Mouse (Mus musculus): ENCODE data around the gene Pygo2. TPM values are rescaled to one million over a fixed set of nuclear protein-coding genes. Genes with fewer than 3 reads are reported as not detected.
A peak's percentile ranks its signal among the peaks of the same experiment; 100 is the strongest.

The Pygo2 gene
- polyA plus RNA-seq, 1 experiment from 2014 or later, result 39.8 TPM

DNA sequence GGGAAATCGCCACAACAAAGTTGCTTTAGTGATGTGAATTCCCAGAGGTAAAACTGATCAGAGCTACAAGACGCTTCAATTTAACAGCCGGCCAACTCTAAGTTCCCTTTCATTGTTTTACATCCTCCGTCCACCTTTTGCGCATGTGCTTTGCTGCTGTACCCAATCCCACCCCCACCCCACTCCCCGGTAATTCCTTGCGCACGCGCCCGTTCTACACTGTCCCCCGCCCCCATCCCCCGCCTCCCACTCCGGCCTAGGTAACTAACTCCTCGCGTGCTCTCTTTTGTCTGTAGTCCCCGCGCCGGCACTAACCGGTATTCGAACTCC is 12.2 kb upstream of the Pygo2 start:
- H3K27ac ChIP-seq (ENCODE audit: low read depth, low read length), result peak overlapping the region; percentile 52; the same call in 1 of the 2 replicates
- H3K9ac ChIP-seq (replicated peaks; ENCODE audit: low read depth, low read length), result peak overlapping the region; percentile 28; the same call in 1 of the 2 replicates
- ATAC-seq (ENCODE audit: low read depth), result peak; percentile 57
- peak overlapping the region; percentile 71 for H3K4me2 ChIP-seq (ENCODE audit: low read depth, low read length)
- WGBS, result under 1% methylated on average over 20 of the region's 20 CpGs
- no peaks in the 10 kb centered on the region for H3K9me3 ChIP-seq (ENCODE audit: control insufficient read depth, low read length)
- peaks cover 23% of the 10 kb centered on the region for H3K4me1 ChIP-seq (ENCODE audit: control insufficient read depth, insufficient read depth, low read length)
- H3K27me3 ChIP-seq (ENCODE audit: control insufficient read depth, insufficient read depth, low read length), result no peaks in the 10 kb centered on the region
- peaks cover 10% of the 10 kb centered on the region; the same call in 1 of the 2 replicates for H3K36me3 ChIP-seq (ENCODE audit: control insufficient read depth, insufficient read depth, low read length)
- H3K4me3 ChIP-seq (ENCODE audit: low read depth, low read length), result peak overlapping the region; percentile 56

GRCm38 (mm10) chr3:89418170-89418860 is 11.7 kb upstream of the Pygo2 start, which contains the start of the genes Cks1b and Shc1:
TSS of gene Cks1b (minus strand) at chr3:89418383.
TSS of gene Shc1 (plus strand) at chr3:89418443.
- no peaks in the 10 kb centered on the region for H3K27me3 ChIP-seq (ENCODE audit: control insufficient read depth, insufficient read depth, low read length)
- peak within 1 kb of the TSS; percentile 70 for H3K27ac ChIP-seq (ENCODE audit: low read depth, low read length)
- ATAC-seq (ENCODE audit: low read depth), result peak; percentile 95
- H3K4me2 ChIP-seq (ENCODE audit: low read depth, low read length), result peak within 1 kb of the TSS; percentile 71
- H3K4me1 ChIP-seq (ENCODE audit: control insufficient read depth, insufficient read depth, low read length), result peaks cover 23% of the 10 kb centered on the region
- peak within 1 kb of the TSS; percentile 56 for H3K4me3 ChIP-seq (ENCODE audit: low read depth, low read length)
- H3K9me3 ChIP-seq (ENCODE audit: control insufficient read depth, low read length), result no peaks in the 10 kb centered on the region
- peaks cover 10% of the 10 kb centered on the region; the same call in 1 of the 2 replicates for H3K36me3 ChIP-seq (ENCODE audit: control insufficient read depth, insufficient read depth, low read length)
- under 1% methylated on average over 38 of the region's 39 CpGs for WGBS
- H3K9ac ChIP-seq (replicated peaks; ENCODE audit: low read depth, low read length), result peak within 1 kb of the TSS; percentile 41

DNA sequence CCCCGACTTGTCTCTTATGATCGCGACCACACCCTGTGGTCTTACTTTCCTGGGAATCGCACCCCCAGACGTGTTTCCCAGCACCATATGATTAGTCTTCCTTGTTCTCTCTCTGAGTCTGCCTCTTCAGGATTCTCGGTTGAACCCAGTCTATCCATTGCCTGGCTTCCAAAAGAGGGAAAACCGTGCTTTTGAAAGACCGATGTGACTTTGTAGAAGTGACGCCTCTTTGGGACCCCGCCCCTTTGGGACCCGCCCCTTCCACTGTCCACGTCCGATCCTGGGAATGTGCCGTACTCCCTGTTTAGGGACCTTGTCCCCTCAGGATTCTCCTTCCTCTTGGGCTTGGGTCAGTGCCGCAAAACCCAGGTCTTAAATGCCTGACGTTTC is 11.2 kb upstream of the Pygo2 start:
- no peak for ATAC-seq (ENCODE audit: low read depth)
- WGBS, result 0% methylated on average over 16 of the region's 16 CpGs
- peaks cover 23% of the 10 kb centered on the region for H3K4me1 ChIP-seq (ENCODE audit: control insufficient read depth, insufficient read depth, low read length)

GRCm38 (mm10) chr3:89419571-89419970 is 10.4 kb upstream of the Pygo2 start:
- peak overlapping the region; percentile 41; the same call in 1 of the 2 replicates for H3K9ac ChIP-seq (replicated peaks; ENCODE audit: low read depth, low read length)
- H3K4me2 ChIP-seq (ENCODE audit: low read depth, low read length), result peak overlapping the region; percentile 71
- H3K27ac ChIP-seq (ENCODE audit: low read depth, low read length), result peak overlapping the region; percentile 70
- H3K4me1 ChIP-seq (ENCODE audit: control insufficient read depth, insufficient read depth, low read length), result peaks cover 23% of the 10 kb centered on the region
- WGBS, result 1% methylated on average over 9 of the region's 9 CpGs
- H3K27me3 ChIP-seq (ENCODE audit: control insufficient read depth, insufficient read depth, low read length), result no peaks in the 10 kb centered on the region
- no peaks in the 10 kb centered on the region for H3K9me3 ChIP-seq (ENCODE audit: control insufficient read depth, low read length)
- peak overlapping the region; percentile 56 for H3K4me3 ChIP-seq (ENCODE audit: low read depth, low read length)
- H3K36me3 ChIP-seq (ENCODE audit: control insufficient read depth, insufficient read depth, low read length), result peaks cover 10% of the 10 kb centered on the region; the same call in 1 of the 2 replicates
- ATAC-seq (ENCODE audit: low read depth), result no peak

More for the DNA sequence above, 11.2 kb upstream of the Pygo2 start:
- peak overlapping the region; percentile 70 for H3K27ac ChIP-seq (ENCODE audit: low read depth, low read length)
- no peaks in the 10 kb centered on the region for H3K27me3 ChIP-seq (ENCODE audit: control insufficient read depth, insufficient read depth, low read length)
- peaks cover 10% of the 10 kb centered on the region; the same call in 1 of the 2 replicates for H3K36me3 ChIP-seq (ENCODE audit: control insufficient read depth, insufficient read depth, low read length)
- no peaks in the 10 kb centered on the region for H3K9me3 ChIP-seq (ENCODE audit: control insufficient read depth, low read length)
- H3K9ac ChIP-seq (replicated peaks; ENCODE audit: low read depth, low read length), result peak overlapping the region; percentile 41
- peak overlapping the region; percentile 71 for H3K4me2 ChIP-seq (ENCODE audit: low read depth, low read length)
- peak overlapping the region; percentile 56 for H3K4me3 ChIP-seq (ENCODE audit: low read depth, low read length)

DNA sequence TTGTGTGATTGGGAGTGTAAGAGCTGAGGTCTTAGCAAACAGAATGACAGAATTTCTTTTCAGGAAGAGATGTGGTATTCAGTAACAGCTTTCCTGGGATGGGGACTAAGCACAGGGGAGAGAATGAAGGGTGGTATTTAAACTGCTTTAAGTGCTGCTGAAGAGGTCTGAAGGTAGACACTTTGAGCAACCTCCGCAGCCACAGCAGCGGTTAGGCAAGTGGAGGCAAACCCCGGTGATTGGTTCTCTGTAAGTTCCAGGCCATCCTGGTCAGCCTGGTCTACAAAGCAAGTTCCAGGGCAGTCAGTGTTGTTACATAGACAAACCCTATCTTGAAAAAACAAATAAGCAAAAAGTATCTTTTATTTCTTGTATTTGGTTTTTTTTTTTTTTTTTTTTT is 10.0 kb upstream of the Pygo2 start:
- H3K4me1 ChIP-seq (ENCODE audit: control insufficient read depth, insufficient read depth, low read length), result peaks cover 23% of the 10 kb centered on the region
- no peak for ATAC-seq (ENCODE audit: low read depth)
- peak overlapping the region; percentile 71 for H3K4me2 ChIP-seq (ENCODE audit: low read depth, low read length)
- 18% methylated on average over 3 of the region's 3 CpGs for WGBS
- H3K9me3 ChIP-seq (ENCODE audit: control insufficient read depth, low read length), result no peaks in the 10 kb centered on the region
- no peaks in the 10 kb centered on the region for H3K27me3 ChIP-seq (ENCODE audit: control insufficient read depth, insufficient read depth, low read length)
- peak overlapping the region; percentile 46; the same call in 1 of the 2 replicates for H3K27ac ChIP-seq (ENCODE audit: low read depth, low read length)
- peaks cover 5% of the 10 kb centered on the region; the same call in 1 of the 2 replicates for H3K36me3 ChIP-seq (ENCODE audit: control insufficient read depth, insufficient read depth, low read length)
- peak overlapping the region; percentile 41; the same call in 1 of the 2 replicates for H3K9ac ChIP-seq (replicated peaks; ENCODE audit: low read depth, low read length)
- H3K4me3 ChIP-seq (ENCODE audit: low read depth, low read length), result peak overlapping the region; percentile 56; the same call in 1 of the 2 replicates

GRCm38 (mm10) chr3:89420421-89420820 is 9.6 kb upstream of the Pygo2 start:
- no peaks in the 10 kb centered on the region for H3K9me3 ChIP-seq (ENCODE audit: control insufficient read depth, low read length)

DNA sequence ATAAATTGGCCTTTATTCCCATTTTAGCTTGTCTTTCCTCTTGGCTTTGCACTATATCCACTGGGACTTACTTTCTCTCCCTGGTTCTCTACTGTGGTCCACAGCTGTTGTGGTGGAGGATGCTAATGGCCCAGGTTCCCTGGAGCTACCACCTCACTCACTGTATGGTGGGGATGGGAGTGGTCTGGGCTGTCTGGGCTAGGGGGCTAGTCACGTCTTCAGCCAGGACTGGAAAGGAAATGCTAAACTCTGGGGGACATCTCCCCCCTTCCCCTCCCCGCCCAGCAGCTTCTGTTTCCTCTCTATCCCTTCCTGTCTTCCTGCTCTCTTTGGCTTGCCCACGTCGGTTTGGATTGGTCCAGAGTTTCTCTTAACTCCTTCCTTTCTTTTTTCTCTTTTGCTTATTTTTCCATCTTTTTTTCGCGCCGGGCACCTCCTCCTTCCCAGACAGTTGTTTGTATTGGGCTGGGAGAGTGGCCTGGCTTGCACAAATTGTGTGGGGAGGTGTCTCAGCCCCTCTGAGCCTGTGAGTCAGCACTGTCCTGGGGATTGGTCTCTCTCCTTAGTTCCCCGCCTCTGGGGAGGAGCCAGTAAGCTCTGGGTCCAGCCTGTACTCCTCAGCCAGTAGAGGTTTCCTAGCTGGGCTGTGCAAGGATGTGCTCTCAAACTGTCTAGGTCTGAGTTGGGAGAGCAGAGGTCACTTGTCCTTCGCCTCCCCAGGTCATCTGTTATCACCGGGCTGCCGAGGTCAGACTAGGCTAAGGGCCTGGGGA is 8.8 kb upstream of the Pygo2 start:
- H3K4me3 ChIP-seq (ENCODE audit: low read depth, low read length), result peak overlapping the region; percentile 28
- peak; percentile 45; the same call in 1 of the 2 replicates for ATAC-seq (ENCODE audit: low read depth)
- peak overlapping the region; percentile 59 for H3K9ac ChIP-seq (replicated peaks; ENCODE audit: low read depth, low read length)
- H3K27ac ChIP-seq (ENCODE audit: low read depth, low read length), result peak overlapping the region; percentile 52; the same call in 1 of the 2 replicates
- H3K9me3 ChIP-seq (ENCODE audit: control insufficient read depth, low read length), result no peaks in the 10 kb centered on the region
- WGBS, result 2% methylated on average over 11 of the region's 11 CpGs
- H3K27me3 ChIP-seq (ENCODE audit: control insufficient read depth, insufficient read depth, low read length), result no peaks in the 10 kb centered on the region
- peak overlapping the region; percentile 54 for H3K4me2 ChIP-seq (ENCODE audit: low read depth, low read length)
- H3K4me1 ChIP-seq (ENCODE audit: control insufficient read depth, insufficient read depth, low read length), result peaks cover 23% of the 10 kb centered on the region
- no peaks in the 10 kb centered on the region for H3K36me3 ChIP-seq (ENCODE audit: control insufficient read depth, insufficient read depth, low read length)

More at GRCm38 (mm10) chr3:89420421-89420820, 9.6 kb upstream of the Pygo2 start:
- no peak for ATAC-seq (ENCODE audit: low read depth)
- Histone ChIP-seq H3K4me1 (ENCODE audit: control insufficient read depth, insufficient read depth, low read length) (peaks cover 23% of the 10 kb centered on the region), H3K9ac (replicated peaks; ENCODE audit: low read depth, low read length) (no peak overlapping the region), H3K36me3 (ENCODE audit: control insufficient read depth, insufficient read depth, low read length) (0 out of 2 replicates have a peak, but pooled peaks cover 3% of the 10 kb centered on the region), H3K4me3 (ENCODE audit: low read depth, low read length) (no peak overlapping the region), H3K27me3 (ENCODE audit: control insufficient read depth, insufficient read depth, low read length) (no peaks in the 10 kb centered on the region), H3K4me2 (ENCODE audit: low read depth, low read length) (peak overlapping the region; percentile 54), H3K27ac (ENCODE audit: low read depth, low read length) (peak overlapping the region; percentile 52; the same call in 1 of the 2 replicates)
- 39% methylated on average over 2 of the region's 2 CpGs for WGBS

DNA sequence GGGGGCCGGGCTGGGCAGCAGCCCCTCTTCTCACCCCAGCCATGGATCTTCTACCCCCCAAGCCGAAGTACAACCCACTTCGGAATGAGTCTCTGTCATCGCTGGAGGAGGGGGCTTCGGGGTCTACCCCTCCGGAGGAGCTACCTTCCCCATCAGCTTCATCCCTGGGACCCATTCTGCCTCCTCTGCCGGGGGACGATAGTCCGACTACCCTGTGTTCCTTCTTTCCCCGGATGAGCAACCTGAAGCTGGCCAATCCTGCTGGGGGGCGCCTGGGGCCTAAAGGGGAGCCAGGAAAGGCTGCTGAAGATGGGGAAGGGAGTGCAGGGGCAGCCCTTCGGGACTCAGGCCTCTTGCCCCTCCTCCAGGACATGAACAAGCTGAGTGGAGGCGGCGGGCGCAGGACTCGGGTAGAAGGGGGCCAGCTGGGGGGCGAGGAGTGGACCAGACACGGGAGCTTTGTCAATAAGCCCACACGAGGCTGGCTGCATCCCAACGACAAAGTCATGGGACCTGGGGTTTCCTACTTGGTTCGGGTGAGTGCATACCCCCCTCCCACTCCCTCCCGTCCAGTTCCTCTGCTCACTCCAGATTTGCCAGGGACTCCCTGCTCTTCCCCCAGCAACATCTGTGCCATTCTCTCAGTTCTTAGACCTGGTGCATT is 8.1 kb upstream of the Pygo2 start:
- H3K36me3 ChIP-seq (ENCODE audit: control insufficient read depth, insufficient read depth, low read length), result no peaks in the 10 kb centered on the region
- peaks cover 19% of the 10 kb centered on the region for H3K4me1 ChIP-seq (ENCODE audit: control insufficient read depth, insufficient read depth, low read length)
- WGBS, result 9% methylated on average over 22 of the region's 22 CpGs
- H3K4me3 ChIP-seq (ENCODE audit: low read depth, low read length), result peak overlapping the region; percentile 28
- H3K27me3 ChIP-seq (ENCODE audit: control insufficient read depth, insufficient read depth, low read length), result no peaks in the 10 kb centered on the region
- H3K9ac ChIP-seq (replicated peaks; ENCODE audit: low read depth, low read length), result peak overlapping the region; percentile 59
- ATAC-seq (ENCODE audit: low read depth), result no peak
- no peaks in the 10 kb centered on the region for H3K9me3 ChIP-seq (ENCODE audit: control insufficient read depth, low read length)
- peak overlapping the region; percentile 39 for H3K27ac ChIP-seq (ENCODE audit: low read depth, low read length)
- H3K4me2 ChIP-seq (ENCODE audit: low read depth, low read length), result peak overlapping the region; percentile 54

All from neural tube, embryonic 14.5 days (tissue).